Mouse (Mus musculus) C2C12 (cell line): ENCODE data around the gene Mmp19.

Source experiments
- CEBPB ChIP-seq: IDR thresholded peaks from one replicate; pipeline ENCODE4 v1.6.1; 2011; ENCODE audit warnings: low read depth, mild to moderate bottlenecking, control low read depth, moderate library complexity
- CTCF ChIP-seq: IDR thresholded peaks from one replicate; pipeline ENCODE4 v1.5.1; 2011; ENCODE audit not compliant: control insufficient read depth, insufficient read depth, insufficient read length
- MAX ChIP-seq: IDR thresholded peaks from one replicate; pipeline ENCODE4 v1.6.1; 2011; ENCODE audit warnings: mild to moderate bottlenecking, control low read depth
- MYOD1 ChIP-seq: IDR thresholded peaks from one replicate; pipeline ENCODE4 v1.6.1; 2011; ENCODE audit warnings: low read depth; ENCODE audit not compliant: control insufficient read depth, insufficient read length
- MYOG ChIP-seq: IDR thresholded peaks from one replicate; pipeline ENCODE4 v1.6.1; 2011; ENCODE audit not compliant: control insufficient read depth, insufficient read length; ENCODE audit errors: extremely low read depth
- USF1 ChIP-seq: IDR thresholded peaks from one replicate; pipeline ENCODE4 v1.6.1; 2011; ENCODE audit warnings: low read depth, mild to moderate bottlenecking, control low read depth, moderate library complexity

DNA sequence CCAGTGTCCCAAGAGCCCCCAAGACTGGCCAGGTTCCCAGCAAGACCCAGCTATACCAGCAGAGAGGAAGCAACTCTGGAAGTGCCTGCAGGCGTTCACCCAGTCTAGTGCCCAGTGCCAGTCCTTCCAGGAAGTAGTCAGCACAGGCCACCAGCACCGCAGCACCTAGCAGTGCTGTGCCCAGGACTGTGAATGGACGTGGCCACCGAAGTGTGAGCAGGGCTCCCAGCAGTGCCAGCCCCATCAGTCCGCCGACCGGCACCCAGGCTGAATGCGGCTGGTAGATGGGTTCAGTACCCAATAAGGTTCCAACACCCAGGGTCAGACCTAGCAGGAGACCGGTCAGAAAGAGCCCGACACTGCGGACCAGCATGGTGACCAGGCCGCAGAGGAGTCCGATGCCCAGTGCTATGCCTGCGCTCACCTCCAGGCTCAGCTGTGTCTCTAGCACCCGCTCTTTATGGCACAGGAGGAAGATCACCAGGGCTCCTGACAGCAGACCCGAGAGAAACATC lies 11.3 kb downstream of the Mmp19 start:
- TF ChIP-seq USF1 (no peak), CTCF (no peak), MYOG (no peak), CEBPB (no peak), MAX (no peak), MYOD1 (no peak)
